Mouse (Mus musculus): ENCODE measurements at regions not wholly inside any gene's neighbourhood (a gene's known extent, or its start where the extent isn't known, plus 50 kb on each side); places are given as distances from the start of the nearest gene placed in this dataset.

DNA sequence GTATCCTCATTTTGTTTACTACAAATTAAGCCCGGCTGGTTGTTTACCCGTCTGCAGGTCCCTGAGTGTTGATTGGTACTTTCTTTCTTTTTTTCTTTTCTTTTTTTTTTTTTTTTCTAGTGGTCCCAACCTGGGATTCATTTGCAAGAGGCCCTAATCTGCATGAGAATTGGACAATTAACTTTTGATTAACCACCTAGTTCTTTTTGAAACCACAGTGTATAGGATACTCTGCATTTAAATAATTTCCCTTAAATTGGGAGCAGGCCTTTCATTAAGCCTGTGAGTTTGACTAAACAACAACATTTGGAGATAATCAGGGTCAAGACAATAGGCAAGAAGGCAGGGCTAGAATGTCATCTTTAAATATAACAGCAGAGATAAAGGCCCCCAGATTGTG lies 78.5 kb upstream of the Mki67 start:
- H3K36me3 ChIP-seq = no peaks in the 10 kb centered on the region
- no peak overlapping the region for H3K4me2 ChIP-seq
- 66% methylated on average over 2 of the region's 2 CpGs for WGBS
- 0 out of 2 replicates have a peak, but pooled peaks cover 3% of the 10 kb centered on the region for H3K4me1 ChIP-seq (replicated peaks)
- no peak for ATAC-seq (replicated peaks; ENCODE audit: insufficient number of reproducible peaks, insufficient read depth, low FRiP score, low read depth)
- H3K27ac ChIP-seq = no peak overlapping the region
- no peaks in the 10 kb centered on the region for H3K9me3 ChIP-seq (replicated peaks)
- H3K4me3 ChIP-seq = no peak overlapping the region
- no peaks in the 10 kb centered on the region for H3K27me3 ChIP-seq
- H3K9ac ChIP-seq = no peak overlapping the region

DNA sequence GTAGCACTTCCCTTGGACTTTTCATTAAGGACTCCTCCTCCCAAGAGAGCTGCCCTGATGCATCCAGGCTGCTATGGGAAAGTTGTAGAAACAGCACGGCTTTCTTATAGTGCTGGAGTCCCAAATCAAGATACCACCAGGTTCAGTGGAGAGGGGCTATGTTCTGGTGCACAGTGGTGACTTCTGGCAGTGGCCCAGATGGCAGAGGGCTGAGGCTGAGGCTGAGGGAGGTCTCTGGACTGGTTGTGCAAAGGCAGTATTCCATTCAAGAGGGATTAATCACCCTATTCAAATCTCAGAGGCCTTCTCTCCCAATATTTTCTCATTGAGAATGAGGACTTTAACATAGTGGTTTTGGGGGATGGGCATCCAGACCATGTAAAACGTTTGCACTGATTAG lies 82.3 kb upstream of the Mki67 start:
- no peaks in the 10 kb centered on the region for H3K27me3 ChIP-seq
- WGBS = 22% methylated on average over 2 of the region's 2 CpGs
- ATAC-seq (replicated peaks; ENCODE audit: insufficient number of reproducible peaks, insufficient read depth, low FRiP score, low read depth) = no peak

DNA sequence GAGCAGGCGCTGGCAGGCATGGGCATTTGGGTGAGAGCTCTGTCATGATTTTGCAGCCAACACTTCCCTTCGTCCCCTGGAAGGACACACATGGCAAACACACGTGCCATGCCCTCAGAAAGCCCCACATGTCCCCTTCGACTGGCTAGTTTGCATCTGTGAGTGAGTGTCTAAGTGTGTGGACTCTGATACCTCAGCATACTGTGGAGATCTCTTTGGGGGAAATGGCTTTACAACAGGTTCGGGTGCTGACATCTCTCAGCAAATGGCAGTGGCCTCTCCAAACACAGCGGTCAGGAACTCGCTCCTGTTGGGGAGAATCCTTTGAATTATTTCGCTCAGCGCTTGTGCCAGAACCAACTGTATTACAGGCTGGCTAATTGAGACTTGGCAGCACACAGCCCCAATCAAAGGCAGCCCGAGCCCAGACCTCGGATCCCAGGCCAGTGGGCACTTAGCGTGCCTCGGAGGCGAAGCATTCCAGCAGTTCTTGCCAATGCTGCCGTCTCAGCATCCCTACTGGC lies 86.5 kb upstream of the Mki67 start:
- Histone ChIP-seq H3K9ac (no peak overlapping the region), H3K9me3 (replicated peaks) (no peaks in the 10 kb centered on the region), H3K4me2 (0 out of 2 replicates have a peak overlapping the region, but pooled peaks have one; percentile 8), H3K4me3 (no peak overlapping the region), H3K27ac (peak overlapping the region; percentile 66), H3K36me3 (no peaks in the 10 kb centered on the region), H3K27me3 (no peaks in the 10 kb centered on the region), H3K4me1 (replicated peaks) (no peaks in the 10 kb centered on the region)
- WGBS = 67% methylated on average over 15 of the region's 15 CpGs
- ATAC-seq (replicated peaks; ENCODE audit: insufficient number of reproducible peaks, insufficient read depth, low FRiP score, low read depth) = peak; percentile 64

More for the DNA sequence above, 82.3 kb upstream of the Mki67 start:
- H3K27ac ChIP-seq = no peak overlapping the region
- H3K9me3 ChIP-seq (replicated peaks) = no peaks in the 10 kb centered on the region
- no peaks in the 10 kb centered on the region for H3K36me3 ChIP-seq
- H3K4me3 ChIP-seq = no peak overlapping the region
- no peak overlapping the region for H3K9ac ChIP-seq
- H3K4me1 ChIP-seq (replicated peaks) = 0 out of 2 replicates have a peak, but pooled peaks cover 3% of the 10 kb centered on the region
- no peak overlapping the region for H3K4me2 ChIP-seq

DNA sequence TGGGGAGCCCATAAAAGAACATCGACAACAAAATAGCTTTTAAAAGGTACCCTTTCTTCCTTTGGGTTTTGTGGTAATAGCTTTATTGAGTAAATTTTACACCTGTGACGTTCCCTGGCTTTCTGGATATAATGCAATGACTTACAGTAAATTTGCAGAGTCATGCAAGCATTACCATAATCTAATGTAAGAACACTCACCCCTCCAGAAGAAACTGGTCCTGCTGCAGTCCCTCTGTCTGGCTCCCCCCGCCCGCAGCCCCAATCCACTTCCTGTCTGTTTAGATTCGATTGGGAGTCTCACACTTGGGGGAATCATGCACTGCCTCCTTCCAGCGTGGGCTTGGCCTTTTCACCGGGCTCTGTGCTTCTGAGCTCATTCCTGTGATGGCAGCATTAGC lies 88.6 kb upstream of the Mki67 start:
- Histone ChIP-seq H3K9ac (no peak overlapping the region), H3K4me3 (no peak overlapping the region), H3K36me3 (no peaks in the 10 kb centered on the region), H3K27me3 (no peaks in the 10 kb centered on the region), H3K4me2 (no peak overlapping the region), H3K9me3 (replicated peaks) (no peaks in the 10 kb centered on the region), H3K4me1 (replicated peaks) (no peaks in the 10 kb centered on the region), H3K27ac (no peak overlapping the region)
- ATAC-seq (replicated peaks; ENCODE audit: insufficient number of reproducible peaks, insufficient read depth, low FRiP score, low read depth) = no peak
- WGBS = 44% methylated on average over 7 of the region's 7 CpGs

DNA sequence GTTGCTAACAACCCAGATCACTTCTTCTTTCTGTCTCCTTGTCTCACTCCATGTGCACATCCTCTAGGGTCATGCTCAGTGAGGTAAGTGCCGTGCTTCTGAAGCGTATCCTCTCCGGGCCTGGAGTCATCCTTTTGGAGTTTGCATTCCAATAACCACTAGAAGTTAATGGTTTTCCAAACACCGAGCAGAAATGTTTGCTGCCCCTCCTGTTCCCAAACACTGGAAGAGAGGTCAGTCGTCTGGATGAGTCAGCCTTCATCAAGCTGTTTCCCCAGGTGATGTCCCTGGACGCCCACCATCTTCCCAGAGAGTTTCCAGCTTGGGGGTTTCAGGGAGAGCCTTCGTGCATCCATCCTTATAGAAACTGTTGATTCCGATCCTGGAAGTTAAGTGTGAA lies 90.0 kb upstream of the Mki67 start:
- H3K27me3 ChIP-seq = no peaks in the 10 kb centered on the region
- no peaks in the 10 kb centered on the region for H3K9me3 ChIP-seq (replicated peaks)
- no peak overlapping the region for H3K9ac ChIP-seq
- H3K36me3 ChIP-seq = no peaks in the 10 kb centered on the region
- ATAC-seq (replicated peaks; ENCODE audit: insufficient number of reproducible peaks, insufficient read depth, low FRiP score, low read depth) = no peak
- H3K4me3 ChIP-seq = no peak overlapping the region
- H3K4me1 ChIP-seq (replicated peaks) = peaks cover 1% of the 10 kb centered on the region; the same call in 1 of the 2 replicates
- WGBS = 76% methylated on average over 8 of the region's 8 CpGs
- H3K4me2 ChIP-seq = no peak overlapping the region
- no peak overlapping the region for H3K27ac ChIP-seq

DNA sequence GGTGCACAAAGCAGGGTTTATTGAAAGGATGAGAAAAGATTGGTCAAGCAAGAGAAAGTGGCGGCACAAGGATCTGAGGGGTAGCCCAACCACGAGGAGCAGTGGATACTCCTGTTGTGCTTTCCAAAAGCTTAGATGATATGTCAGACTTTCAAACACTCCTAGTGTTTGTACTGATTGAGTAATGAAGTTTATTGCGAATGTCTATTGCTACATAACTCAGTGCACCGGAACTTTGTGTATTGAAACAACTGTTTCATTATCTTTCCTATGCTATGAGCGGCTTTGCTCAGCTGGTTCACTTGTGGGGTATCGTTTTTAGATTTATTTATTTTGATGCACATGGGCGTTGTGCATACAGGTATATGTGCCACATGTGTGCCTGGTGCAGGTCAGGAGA lies 90.5 kb upstream of the Mki67 start:
- Histone ChIP-seq H3K36me3 (no peaks in the 10 kb centered on the region), H3K27ac (no peak overlapping the region), H3K9me3 (replicated peaks) (no peaks in the 10 kb centered on the region), H3K4me1 (replicated peaks) (peaks cover 3% of the 10 kb centered on the region; the same call in 1 of the 2 replicates), H3K4me3 (no peak overlapping the region), H3K9ac (no peak overlapping the region), H3K4me2 (no peak overlapping the region), H3K27me3 (no peaks in the 10 kb centered on the region)
- WGBS = 89% methylated on average over 7 of the region's 7 CpGs
- ATAC-seq (replicated peaks; ENCODE audit: insufficient number of reproducible peaks, insufficient read depth, low FRiP score, low read depth) = no peak

DNA sequence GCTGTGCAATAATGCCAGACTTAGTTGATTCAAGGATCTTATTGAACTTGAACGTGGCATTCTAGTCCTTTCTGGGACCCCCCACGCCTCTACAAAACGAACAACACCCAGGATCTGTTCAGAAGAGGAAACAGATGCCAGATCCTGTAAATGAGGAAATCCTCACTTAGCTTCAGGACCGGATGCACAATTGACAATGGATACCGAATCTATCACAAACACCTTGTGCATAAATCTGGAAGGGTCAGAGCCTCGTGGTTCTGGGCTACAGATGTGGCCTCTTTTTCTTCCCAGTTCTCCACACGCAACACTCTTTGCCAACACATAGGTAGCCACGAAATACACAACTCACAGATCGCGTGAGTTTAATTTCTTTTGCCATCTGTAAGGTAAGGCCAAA lies 93.0 kb upstream of the Mki67 start:
- Histone ChIP-seq H3K27me3 (no peaks in the 10 kb centered on the region), H3K9ac (no peak overlapping the region), H3K9me3 (replicated peaks) (no peaks in the 10 kb centered on the region), H3K4me2 (no peak overlapping the region), H3K36me3 (no peaks in the 10 kb centered on the region), H3K27ac (no peak overlapping the region), H3K4me3 (no peak overlapping the region), H3K4me1 (replicated peaks) (peaks cover 3% of the 10 kb centered on the region; the same call in 1 of the 2 replicates)
- 62% methylated on average over 10 of the region's 10 CpGs for WGBS
- ATAC-seq (replicated peaks; ENCODE audit: insufficient number of reproducible peaks, insufficient read depth, low FRiP score, low read depth) = no peak

DNA sequence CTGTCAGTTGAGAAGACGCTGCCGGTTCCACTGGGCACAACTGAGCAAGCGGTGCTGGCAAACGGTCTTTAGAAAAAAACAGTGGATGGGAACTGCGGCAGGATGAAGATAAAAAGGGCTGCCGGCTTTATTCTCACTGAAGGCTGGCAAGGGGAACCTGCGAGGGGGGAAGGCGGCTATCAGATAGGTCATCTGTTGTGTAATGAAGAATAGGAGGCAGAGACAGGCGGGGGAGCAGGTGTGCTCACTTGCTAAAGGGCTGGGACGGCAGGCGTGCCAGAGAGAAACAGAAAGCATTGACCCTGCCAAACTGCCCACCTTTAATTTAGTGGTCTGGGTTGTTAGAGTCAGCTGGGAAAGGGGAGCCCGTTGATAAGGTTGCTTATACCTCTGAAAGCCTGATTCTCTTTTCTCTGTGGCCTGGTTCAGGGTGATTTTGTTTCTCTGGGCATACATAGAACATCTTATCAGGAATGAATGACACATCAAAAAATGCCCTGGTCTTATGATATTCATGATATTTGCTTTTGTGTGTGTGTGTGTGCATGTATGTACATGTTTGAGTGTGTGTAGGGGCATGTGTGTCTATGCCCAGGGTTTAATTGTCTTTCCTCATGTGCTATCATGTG lies 93.7 kb upstream of the Mki67 start:
- no peak overlapping the region for H3K27ac ChIP-seq
- H3K4me2 ChIP-seq = no peak overlapping the region
- H3K4me3 ChIP-seq = no peak overlapping the region
- H3K36me3 ChIP-seq = no peaks in the 10 kb centered on the region
- WGBS = 51% methylated on average over 12 of the region's 12 CpGs
- H3K27me3 ChIP-seq = no peaks in the 10 kb centered on the region
- no peak overlapping the region for H3K9ac ChIP-seq
- no peaks in the 10 kb centered on the region for H3K9me3 ChIP-seq (replicated peaks)
- ATAC-seq (replicated peaks; ENCODE audit: insufficient number of reproducible peaks, insufficient read depth, low FRiP score, low read depth) = no peak
- peaks cover 3% of the 10 kb centered on the region; the same call in 1 of the 2 replicates for H3K4me1 ChIP-seq (replicated peaks)

DNA sequence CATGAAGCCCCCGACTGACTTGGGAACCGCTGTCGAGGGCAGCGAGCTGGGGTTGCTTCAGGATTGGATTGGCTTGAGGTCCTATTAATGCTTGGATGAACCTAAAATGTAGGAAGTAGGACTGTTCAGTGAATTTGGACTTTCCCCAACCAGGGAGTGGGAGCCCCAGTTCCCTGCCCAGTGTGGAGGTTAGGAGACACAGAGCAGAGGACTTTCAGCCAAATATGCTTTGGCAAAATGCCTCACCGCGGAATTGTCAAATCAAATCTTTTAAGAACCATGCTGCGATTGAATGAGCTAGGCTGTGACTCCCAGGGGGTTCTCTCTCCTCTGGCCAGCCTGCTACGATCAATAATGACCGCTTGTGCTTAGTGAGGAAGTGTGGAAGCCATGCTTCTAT lies 94.8 kb upstream of the Mki67 start:
- Histone ChIP-seq H3K4me2 (no peak overlapping the region), H3K36me3 (no peaks in the 10 kb centered on the region), H3K9me3 (replicated peaks) (no peaks in the 10 kb centered on the region), H3K4me3 (no peak overlapping the region), H3K27ac (no peak overlapping the region), H3K4me1 (replicated peaks) (peaks cover 3% of the 10 kb centered on the region; the same call in 1 of the 2 replicates), H3K27me3 (no peaks in the 10 kb centered on the region), H3K9ac (no peak overlapping the region)
- WGBS = 75% methylated on average over 9 of the region's 9 CpGs
- ATAC-seq (replicated peaks; ENCODE audit: insufficient number of reproducible peaks, insufficient read depth, low FRiP score, low read depth) = no peak

DNA sequence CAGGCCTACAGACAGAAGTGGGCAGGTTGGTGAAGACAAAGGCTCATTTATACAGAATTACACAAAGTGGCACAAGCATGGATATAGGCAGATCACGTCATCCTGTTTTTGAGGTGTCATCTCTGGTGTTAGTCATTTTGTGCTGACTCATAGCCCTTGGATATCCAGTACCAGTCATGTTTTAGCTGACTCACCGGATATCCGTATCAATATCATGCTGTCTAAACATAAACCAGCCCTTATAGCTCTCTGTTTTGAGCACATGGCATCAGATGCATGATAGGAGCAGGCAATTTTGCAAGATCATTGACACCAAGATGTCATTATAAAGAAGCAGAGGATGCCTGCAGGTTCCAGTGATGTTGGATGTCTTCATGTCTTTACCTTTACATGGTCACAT lies 97.5 kb upstream of the Mki67 start:
- 85% methylated on average over 3 of the region's 3 CpGs for WGBS
- Histone ChIP-seq H3K27ac (no peak overlapping the region), H3K4me1 (replicated peaks) (peaks cover 3% of the 10 kb centered on the region; the same call in 1 of the 2 replicates), H3K9me3 (replicated peaks) (no peaks in the 10 kb centered on the region), H3K9ac (no peak overlapping the region), H3K36me3 (no peaks in the 10 kb centered on the region), H3K4me3 (no peak overlapping the region), H3K4me2 (no peak overlapping the region), H3K27me3 (no peaks in the 10 kb centered on the region)
- no peak for ATAC-seq (replicated peaks; ENCODE audit: insufficient number of reproducible peaks, insufficient read depth, low FRiP score, low read depth)

DNA sequence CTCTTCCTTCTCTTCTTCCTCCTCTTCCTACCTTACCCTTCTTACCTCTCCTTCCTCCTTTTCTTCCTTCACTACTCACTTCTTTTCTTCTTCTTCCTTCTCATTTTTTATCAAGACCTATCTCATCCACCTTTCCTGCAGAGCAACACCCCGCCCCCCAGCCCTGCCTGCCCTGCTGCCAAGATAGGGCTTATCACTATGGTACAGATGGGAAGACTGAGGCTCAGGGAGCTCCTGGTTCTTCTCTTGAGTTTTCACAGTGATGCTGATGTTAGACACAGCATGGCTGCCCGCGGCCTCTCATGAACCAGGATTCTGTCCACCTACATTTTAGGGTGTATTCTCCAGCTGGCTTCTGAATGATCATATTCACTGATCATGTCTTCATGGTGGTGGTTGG lies 100.0 kb upstream of the Mki67 start:
- no peaks in the 10 kb centered on the region for H3K27me3 ChIP-seq
- no peaks in the 10 kb centered on the region for H3K9me3 ChIP-seq (replicated peaks)
- H3K27ac ChIP-seq = no peak overlapping the region
- no peak overlapping the region for H3K4me3 ChIP-seq
- no peak overlapping the region for H3K4me2 ChIP-seq
- no peak overlapping the region for H3K9ac ChIP-seq
- 83% methylated on average over 3 of the region's 3 CpGs for WGBS
- no peaks in the 10 kb centered on the region for H3K36me3 ChIP-seq
- H3K4me1 ChIP-seq (replicated peaks) = peaks cover under 1% of the 10 kb centered on the region; the same call in 1 of the 2 replicates
- ATAC-seq (replicated peaks; ENCODE audit: insufficient number of reproducible peaks, insufficient read depth, low FRiP score, low read depth) = no peak

DNA sequence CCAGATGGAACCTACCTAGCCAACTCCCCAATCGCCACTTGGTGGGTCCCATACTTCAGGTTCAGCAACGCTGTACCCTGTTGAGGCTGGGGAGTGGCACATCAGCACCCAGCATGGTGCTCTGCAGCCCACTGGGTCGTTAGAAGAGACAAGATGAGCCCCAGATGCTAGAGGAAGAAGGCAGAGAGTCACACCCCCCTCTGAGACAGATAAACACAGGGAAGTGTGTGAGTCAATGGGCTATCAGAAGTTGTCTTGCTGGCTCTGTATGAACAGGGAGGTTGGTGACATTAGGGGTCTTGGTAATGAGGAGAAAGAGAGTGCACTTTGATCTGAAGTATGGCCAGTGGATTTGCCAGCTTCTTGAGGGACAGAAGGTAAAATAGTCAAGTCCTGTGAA lies 101.7 kb upstream of the Mki67 start:
- no peaks in the 10 kb centered on the region for H3K27me3 ChIP-seq
- no peak overlapping the region for H3K9ac ChIP-seq
- no peaks in the 10 kb centered on the region for H3K9me3 ChIP-seq (replicated peaks)
- no peaks in the 10 kb centered on the region for H3K36me3 ChIP-seq
- H3K4me1 ChIP-seq (replicated peaks) = no peaks in the 10 kb centered on the region
- no peak overlapping the region for H3K4me3 ChIP-seq
- H3K4me2 ChIP-seq = no peak overlapping the region
- 34% methylated on average over 3 of the region's 3 CpGs for WGBS
- H3K27ac ChIP-seq = no peak overlapping the region
- no peak for ATAC-seq (replicated peaks; ENCODE audit: insufficient number of reproducible peaks, insufficient read depth, low FRiP score, low read depth)

Data from heart, embryonic 15.5 days (tissue).